Mouse (Mus musculus): Measurements from ENCODE around the gene Kmt2d. TPM values are rescaled to one million over a fixed set of nuclear protein-coding genes. Genes with fewer than 3 reads are reported as not detected.
"Not testable (repeated sequence)": the region's sequence is repeated elsewhere in the genome, so short reads cannot be mapped to it uniquely, and the experiment has no call there.

Gene Kmt2d
- total RNA-seq, 2 experiments from 2014 or later: 89.3 to 106 TPM

DNA sequence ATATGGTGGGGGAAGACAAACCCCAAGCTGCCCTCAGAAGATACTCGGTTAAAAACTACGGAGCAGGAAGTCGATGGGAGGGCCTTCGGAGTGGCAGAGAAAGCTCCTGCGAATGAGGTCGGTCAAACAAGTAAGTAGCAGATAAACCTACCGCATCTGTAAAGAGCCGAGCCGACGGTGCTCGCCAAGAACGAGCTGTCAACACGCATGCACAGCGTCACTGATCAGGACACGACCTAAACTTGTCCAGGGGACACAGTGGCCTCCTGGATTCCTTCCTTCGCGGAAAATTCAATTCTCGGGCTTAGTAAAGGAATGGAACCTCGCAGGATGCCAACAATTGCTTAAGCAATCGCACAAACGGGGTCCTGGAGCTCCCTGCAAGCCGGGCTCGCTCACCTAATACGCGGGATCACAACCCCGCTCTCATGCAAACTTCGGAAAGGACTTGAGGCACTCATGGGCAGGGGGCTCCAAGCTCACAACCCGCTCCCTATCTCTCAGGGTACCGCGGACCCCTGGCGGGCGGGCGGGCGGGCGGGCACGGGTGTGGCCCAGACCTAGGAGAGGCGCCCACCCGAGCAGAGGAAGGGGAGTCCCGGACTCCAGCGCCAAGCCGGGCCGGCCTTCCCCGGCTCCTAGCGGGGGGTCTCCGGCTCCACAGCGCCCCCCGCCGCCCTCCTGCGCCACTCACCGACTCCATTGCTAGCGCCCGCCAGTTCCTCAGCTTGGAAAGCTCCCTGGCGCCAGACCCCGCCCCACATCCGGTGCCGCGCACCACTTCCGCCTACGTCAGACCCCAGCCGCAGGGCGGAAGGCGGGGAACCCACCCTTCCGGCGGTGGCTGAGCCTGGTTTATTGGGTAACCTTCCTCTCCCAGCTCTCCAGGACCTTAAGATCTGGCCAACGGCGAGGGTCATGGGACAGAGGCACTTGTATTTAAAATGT, 40.0 kb downstream of the Kmt2d start, which contains the start of gene Prkag1:
Gene Prkag1, minus strand, starts transcription at position 786 of the 948 bp plus-strand sequence.
- peak; percentile 96 to 97 for DNase-seq (ENCODE audit: low spot score in 2 of 2)
- peak; percentile 86 for TF ChIP-seq CTCF (conservative IDR thresholded peaks at IDR 0.05)
- Histone ChIP-seq H3K4me3 (peak within 1 kb of the TSS; percentile 98), H3K27ac (peak within 1 kb of the TSS; percentile 91)

DNA sequence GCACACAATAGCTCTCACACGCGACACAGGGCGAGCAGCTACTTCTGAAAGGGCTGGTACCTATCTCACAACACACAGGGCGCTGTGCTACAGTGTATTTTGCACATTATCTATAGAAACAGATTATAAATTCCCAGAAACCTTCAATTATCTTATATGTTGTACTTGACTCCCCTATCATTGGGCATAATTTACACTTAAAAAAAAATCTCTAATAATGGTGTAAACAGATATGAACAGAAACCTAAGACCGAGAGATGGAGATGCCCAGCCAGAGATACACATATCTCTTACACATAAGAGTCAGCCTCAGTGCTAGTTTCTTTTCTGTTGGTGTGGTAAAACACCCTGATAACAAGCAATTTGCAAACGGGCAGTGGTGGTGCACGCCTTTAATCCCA, 43.4 kb downstream of the Kmt2d start:
- no peak overlapping the region for H3K27ac ChIP-seq
- no peak overlapping the region for H3K4me3 ChIP-seq
- DNase-seq (ENCODE audit: low spot score in 2 of 2): no peak
- TF ChIP-seq CTCF (conservative IDR thresholded peaks at IDR 0.05): no peak

DNA sequence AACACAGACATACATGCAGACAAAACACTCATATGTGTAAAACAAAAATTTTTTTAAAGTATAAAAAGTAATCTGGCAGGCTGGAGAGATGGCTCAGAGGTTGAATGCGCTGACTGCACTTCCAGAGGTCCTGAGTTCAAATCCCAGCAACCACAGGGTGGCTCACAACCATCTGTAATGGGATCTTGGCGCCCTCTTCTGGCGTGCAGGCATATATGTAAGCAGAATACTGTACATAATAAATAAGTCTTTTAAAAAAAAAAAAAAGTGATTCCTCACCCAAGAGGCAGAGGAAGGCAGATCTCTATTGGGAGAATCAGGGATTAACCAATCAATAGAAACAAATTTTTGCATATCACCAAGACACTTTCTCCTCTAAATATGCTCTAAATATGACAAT, 47.6 kb downstream of the Kmt2d start:
- no peak overlapping the region for H3K27ac ChIP-seq
- peak; percentile 62 for TF ChIP-seq CTCF (conservative IDR thresholded peaks at IDR 0.05)
- no peak overlapping the region for H3K4me3 ChIP-seq
- DNase-seq (ENCODE audit: low spot score in 2 of 2): no peak

DNA sequence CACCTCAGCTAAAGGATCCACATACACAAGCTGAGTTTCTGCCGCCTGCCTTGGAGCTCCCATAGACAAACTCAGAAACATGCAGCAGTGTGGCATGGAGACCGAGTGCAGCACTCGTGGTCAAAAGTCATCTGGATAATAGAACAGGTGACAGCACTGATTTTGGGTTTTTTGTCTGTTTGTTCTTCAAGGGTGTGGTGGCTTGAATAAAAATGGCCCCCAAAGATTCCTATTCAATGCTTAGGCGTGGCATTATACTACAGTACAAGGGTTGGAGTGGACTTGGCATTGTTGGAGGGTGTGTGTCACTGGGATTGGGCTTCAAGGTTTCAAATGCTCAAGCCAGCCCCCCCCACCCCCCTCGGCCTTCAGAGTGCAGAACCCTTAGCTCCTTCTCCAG, 48.9 kb downstream of the Kmt2d start:
- no peak for TF ChIP-seq CTCF (conservative IDR thresholded peaks at IDR 0.05)
- H3K27ac ChIP-seq: peak overlapping the region; percentile 84
- no peak overlapping the region for H3K4me3 ChIP-seq
- DNase-seq (ENCODE audit: low spot score in 2 of 2): no peak

DNA sequence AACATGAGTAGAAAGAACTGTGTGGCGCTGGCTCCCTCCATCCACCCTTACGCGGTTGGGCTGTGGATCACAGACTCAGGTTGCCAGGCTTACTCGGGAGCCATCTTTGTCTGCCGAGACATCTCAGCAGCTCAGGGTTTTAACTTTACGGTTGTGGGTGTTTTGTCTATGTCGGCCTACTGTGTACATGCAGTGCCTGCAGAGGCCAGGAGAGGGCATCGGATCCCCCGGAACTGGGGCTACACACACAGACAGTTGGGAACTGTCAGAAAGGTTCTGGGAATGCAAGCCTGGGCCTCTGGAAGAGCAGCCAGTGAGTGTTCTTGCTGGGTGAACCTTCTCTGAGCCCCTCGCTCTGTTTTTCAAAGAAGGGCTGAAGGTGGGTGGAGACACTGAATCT, 49.6 kb downstream of the Kmt2d start:
- no peak for DNase-seq (ENCODE audit: low spot score in 2 of 2)
- Histone ChIP-seq H3K27ac (peak overlapping the region; percentile 84), H3K4me3 (no peak overlapping the region)
- TF ChIP-seq CTCF (conservative IDR thresholded peaks at IDR 0.05): peak; percentile 71

DNA sequence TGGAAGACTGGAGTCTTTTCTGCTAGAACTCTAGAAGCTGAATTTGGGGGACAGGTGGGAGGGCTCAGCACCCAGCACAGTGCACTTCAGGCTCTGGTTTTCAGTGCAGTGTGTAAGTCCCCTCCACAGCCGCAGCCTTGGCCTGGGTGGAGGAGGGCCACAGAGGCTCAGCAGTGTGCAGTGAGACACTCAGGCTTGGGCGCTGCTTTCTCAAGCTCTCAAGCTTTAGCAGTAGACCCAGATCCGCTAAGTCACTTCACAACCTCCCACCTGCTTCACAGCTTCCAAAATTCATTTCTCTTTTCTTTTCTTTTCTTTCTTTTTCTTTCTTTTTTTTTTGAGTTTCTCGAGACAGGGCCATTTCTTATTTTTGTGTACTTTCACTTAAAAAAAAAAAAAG, 50.1 kb downstream of the Kmt2d start:
- no peak for TF ChIP-seq CTCF (conservative IDR thresholded peaks at IDR 0.05)
- DNase-seq (ENCODE audit: low spot score in 2 of 2): no peak
- Histone ChIP-seq H3K4me3 (no peak overlapping the region), H3K27ac (peak overlapping the region; percentile 84)

DNA sequence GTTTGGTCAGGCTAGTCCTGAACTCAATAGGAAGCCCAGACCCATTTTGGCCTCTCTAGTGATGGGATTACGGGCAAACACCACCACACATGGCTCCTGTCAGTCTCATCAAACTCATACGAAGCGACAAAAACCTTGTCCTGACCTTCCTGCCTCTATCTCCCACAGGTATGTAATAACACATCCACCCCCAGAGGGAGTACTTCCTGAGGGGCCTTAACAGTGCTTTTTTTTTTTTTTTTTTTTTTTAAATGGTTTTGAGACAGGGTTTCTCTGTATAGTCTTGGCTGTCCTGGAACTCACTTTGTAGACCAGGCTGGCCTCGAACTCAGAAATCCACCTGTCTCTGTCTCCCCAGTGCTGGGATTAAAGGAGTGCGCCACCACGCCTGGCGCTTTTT, 52.8 kb downstream of the Kmt2d start:
- peak; percentile 23; the same call in 1 of the 2 replicates for TF ChIP-seq CTCF (conservative IDR thresholded peaks at IDR 0.05)
- no peak overlapping the region for H3K27ac ChIP-seq
- H3K4me3 ChIP-seq: no peak overlapping the region
- DNase-seq (ENCODE audit: low spot score in 2 of 2): no peak

DNA sequence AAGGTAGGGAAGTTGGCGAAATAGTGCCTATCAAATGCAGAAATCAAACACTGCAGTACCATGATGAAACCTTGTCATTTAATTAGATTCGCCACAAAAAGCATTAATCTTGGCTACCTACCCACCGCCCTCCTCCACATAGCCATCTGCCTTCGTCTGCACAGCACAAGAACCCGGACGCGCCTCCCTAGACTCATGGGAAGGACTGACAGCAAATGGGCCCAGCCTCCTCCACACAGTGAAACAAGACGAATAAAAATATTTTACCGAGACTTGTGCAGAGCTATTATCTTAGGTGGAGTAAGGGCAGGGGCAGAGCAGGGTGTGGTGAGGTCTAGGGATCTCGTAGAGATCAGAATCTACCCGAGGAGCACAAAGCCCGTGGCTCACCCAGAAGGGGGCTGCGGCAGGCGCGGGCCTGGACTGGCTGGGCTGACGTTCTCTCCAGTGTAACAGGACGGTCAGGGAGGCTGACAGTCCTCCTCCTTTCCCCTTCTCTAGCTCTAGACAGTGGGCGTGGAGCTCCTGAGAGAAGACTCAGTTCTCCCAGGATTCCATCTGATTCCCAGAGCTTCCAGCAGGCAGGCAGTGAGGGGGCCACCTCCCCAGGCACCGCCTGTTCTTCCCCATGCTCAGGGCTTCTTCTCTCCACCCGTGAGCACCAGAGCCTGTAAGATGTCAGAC, 58.1 kb downstream of the Kmt2d start:
- H3K4me3 ChIP-seq: peak overlapping the region; percentile 33
- DNase-seq (ENCODE audit: low spot score in 2 of 2): peak; percentile 80 to 91
- TF ChIP-seq CTCF (conservative IDR thresholded peaks at IDR 0.05): no peak
- peak overlapping the region; percentile 97 for H3K27ac ChIP-seq

DNA sequence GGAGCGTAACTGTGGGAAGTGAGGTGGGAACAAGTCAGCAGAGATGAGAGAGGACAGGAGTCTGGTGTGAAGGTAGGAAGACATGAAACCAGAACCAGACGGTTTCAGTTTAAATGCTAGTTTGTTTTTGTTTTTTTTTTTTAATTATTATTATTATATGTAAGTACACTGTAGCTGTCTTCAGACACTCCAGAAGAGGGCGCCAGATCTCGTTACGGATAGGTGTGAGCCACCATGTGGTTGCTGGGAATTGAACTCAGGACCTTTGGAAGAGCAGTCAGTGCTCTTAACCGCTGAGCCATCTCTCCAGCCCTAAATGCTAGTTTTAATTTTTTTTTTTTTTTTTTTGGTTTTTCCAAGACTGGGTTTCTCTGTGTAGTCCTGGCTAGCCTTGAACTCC, 60.8 kb downstream of the Kmt2d start:
- peak overlapping the region; percentile 97 for H3K27ac ChIP-seq
- DNase-seq (ENCODE audit: low spot score in 2 of 2); H3K4me3 ChIP-seq: not testable (repeated sequence)
- TF ChIP-seq CTCF (conservative IDR thresholded peaks at IDR 0.05): peak; percentile 64

DNA sequence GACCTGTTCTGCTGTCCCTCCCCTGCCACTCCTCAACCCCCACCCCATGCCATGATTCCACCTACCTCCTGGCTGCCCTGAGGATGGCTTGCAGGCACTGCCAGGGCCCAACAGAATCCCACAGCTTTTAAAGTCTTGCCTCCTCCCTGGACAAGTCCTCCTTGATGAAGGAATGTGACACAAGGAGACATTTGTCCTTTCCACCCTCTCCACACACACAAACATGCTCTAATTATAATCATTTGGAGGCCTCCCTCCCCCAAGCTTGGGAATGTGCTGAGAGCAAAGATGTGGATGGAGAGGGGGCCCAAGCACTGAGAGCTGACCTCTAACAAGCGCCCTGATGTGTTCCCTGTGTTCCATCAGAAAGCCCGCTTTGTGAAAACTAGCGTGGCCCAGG, 61.6 kb downstream of the Kmt2d start, which contains the start of gene Ddn:
Gene Ddn, minus strand, starts transcription at position 101 of the 400 bp plus-strand sequence.
- Histone ChIP-seq H3K4me3 (peak within 1 kb of the TSS; percentile 72), H3K27ac (peak within 1 kb of the TSS; percentile 97)
- no peak for DNase-seq (ENCODE audit: low spot score in 2 of 2)
- TF ChIP-seq CTCF (conservative IDR thresholded peaks at IDR 0.05): no peak

DNA sequence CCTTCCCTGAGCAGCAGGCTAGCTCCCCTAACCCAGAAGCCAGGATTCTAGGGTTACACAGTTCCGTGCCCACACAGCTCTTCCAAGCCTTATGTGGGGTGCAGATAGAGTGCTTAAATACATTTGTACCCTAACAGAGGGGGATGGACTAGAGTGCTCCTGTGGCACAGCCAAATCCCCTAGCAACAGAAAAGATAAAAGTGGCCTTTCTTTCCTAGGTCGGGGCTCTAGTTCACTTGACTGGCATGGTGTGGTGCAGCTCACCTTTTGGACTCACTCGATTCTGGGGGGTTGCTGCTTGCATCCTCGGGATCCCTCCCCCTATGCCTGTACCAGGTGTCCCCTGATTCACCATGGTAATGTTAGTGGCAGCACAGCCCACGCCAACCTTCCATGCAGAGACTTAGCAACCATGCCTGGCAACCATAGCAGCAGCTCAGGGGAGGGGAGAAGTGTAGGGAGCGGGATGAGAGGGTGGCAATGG, 62.3 kb downstream of the Kmt2d start:
- Histone ChIP-seq H3K27ac (peak overlapping the region; percentile 97), H3K4me3 (peak overlapping the region; percentile 72)
- no peak for TF ChIP-seq CTCF (conservative IDR thresholded peaks at IDR 0.05)
- peak; percentile 84 to 93 for DNase-seq (ENCODE audit: low spot score in 2 of 2)

DNA sequence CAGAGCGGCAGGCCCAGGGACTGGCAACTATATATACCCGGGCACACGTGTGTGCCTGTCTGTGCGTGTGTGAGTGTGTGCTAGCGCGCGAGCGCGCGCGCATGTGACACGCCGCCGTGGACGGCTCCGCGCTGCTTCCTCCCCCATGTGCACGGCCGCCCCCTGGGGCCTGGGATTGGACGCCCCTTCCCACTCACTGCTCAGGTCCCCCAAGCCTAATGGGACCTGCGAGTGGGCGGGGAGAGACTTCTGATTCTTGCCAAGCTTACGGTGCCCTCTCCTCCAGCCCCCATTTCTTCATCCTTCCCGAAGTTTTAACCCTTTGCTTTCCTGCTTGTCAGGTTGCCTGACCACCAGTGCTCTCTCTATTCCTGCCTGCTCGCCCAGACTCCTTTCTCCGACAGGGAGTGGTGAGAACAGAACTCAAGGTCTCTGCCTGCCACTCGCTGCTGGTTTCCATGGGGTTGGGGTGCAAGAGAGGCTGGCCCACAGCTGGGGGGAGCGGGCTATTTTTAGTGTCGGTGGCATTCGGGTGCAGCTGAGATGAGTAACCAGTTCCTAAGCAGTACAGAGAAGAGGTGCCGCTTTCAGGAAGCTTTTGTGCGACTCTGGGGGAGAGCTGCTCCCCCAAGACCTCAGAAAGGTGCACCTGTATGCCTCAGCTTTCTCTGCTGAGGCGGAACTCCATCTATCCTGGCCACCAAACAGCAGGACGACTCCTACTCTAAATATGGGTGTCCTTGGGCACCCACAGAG, 62.9 kb downstream of the Kmt2d start:
- Histone ChIP-seq H3K4me3 (peak overlapping the region; percentile 72), H3K27ac (peak overlapping the region; percentile 97)
- no peak for TF ChIP-seq CTCF (conservative IDR thresholded peaks at IDR 0.05)
- peak; percentile 84 for DNase-seq (ENCODE audit: low spot score in 2 of 2)

All from layer of hippocampus, adult 2 months (tissue).